Mouse (Mus musculus) heart, adult 11 months (tissue): ENCODE measurements around the gene Hemk1.

Experiments
- DNase-seq: peaks from one replicate; pipeline ENCODE4 v3.0.0; 2022

Hemk1 gene

DNA sequence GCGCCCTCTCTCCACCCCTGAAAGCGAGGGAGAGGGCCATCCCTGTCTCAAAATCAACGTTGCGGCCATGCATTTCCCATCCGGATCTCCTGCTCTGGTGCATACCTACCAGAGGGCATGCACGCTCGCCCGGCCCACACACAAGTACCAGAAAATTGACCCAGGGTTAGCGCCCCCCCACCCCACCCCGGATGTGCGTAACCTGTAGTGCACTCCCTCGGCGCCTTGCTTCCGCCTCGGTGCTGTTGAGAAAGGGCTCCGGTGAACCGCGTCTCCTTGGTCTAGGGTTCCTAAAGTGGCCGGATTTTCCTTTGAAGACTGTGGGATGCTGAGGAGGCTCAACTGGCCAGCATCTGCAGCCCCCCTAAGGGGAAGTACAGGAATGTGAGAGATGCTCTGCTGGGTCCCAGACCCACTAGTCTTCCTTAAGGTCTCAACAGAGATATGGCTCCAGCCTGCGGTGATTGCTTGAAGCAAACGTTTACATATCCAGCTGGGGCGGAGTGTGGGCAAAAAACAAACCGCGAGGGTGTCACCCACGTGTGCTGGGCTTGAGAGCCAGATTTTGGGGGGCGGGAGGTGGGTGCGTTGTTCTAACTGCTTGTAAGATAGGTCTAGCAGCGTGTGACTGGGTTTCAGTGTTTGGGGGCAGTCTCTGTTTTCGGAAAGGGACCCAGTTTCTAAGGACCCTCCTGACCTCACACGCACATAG, at the start of gene Hemk1:
Gene Hemk1, minus strand, starts transcription at position 179 of the 712 bp plus-strand sequence.
- DNase-seq: peak; percentile 97

DNA sequence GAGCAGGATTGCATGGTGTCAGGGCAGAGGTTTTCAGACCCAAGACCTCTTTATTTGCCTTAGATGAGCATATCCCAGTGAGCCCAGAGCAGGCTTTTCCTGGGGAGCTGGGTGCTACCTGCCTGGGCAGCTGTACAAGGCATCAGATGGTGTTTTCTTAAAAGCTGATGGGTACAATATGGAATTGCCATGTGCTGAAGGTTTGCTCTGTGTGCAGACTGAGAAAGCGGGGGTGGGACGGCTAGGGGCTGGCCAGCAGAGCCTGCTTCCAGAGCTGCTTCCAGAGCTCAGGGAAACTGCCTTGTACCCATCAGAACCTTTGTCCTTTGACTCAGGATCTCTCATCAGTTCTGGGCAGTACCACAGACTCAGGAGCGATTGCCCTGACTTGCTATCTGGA, 49.6 kb upstream of the Hemk1 start:
- no peak for DNase-seq

DNA sequence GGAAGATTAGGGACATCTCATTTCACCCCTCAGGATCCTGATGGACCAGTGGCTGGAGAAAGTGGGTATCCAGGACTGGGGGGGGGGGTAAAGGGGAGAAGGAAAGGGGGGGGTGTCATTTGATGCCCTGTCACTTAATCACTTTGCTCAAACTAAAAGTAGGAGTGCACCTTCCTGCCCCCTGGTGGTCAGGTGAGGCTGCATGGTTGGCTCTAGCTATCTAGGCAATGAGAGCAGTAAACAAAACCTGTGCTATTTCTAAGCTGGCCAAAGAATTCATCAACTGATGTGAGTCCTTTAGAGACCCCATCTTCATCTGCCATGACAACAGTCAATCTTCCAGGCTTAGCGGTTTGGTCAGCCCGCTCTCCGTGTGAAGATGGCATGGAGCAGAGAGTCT, 48.6 kb upstream of the Hemk1 start:
- DNase-seq: no peak

DNA sequence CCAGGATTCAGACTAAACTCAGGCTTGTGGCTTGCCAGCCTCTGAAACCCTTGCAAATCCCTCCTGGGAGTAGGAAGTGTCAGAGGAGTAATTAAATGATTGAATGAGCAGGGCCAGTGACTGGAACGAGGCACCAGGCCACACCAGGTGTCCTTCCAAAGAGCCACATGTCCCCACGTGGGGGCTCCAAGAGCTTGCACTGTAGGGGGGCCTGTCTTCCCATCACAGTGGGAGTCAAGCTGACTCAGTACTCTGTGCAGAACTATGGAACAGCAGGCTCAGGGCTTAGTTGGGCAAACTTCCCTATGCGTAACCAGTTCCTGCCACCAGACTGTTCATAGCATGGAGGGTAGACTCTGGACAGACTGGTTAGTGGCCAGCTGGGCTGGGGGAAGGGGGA, 46.2 kb upstream of the Hemk1 start:
- no peak for DNase-seq

DNA sequence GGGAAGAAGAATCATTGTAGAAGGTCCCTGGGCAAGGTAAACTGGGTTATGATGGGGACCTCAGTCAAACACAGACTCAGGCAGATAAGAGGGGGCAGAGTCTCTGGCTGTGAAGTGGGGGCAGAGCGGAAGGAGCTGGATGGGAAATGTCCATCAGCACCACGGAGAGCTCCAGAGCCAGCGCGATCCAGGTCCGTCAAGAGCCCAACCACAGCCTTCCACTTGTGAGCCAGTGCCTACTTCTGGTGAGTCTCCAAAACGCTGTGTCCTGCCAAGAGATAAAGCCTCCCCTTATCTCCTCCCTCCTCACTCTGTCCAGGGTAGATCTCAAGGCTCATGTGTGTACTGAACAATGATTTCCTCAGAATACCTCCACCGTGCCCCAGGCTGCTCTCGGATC, 43.6 kb upstream of the Hemk1 start:
- DNase-seq: peak; percentile 91

DNA sequence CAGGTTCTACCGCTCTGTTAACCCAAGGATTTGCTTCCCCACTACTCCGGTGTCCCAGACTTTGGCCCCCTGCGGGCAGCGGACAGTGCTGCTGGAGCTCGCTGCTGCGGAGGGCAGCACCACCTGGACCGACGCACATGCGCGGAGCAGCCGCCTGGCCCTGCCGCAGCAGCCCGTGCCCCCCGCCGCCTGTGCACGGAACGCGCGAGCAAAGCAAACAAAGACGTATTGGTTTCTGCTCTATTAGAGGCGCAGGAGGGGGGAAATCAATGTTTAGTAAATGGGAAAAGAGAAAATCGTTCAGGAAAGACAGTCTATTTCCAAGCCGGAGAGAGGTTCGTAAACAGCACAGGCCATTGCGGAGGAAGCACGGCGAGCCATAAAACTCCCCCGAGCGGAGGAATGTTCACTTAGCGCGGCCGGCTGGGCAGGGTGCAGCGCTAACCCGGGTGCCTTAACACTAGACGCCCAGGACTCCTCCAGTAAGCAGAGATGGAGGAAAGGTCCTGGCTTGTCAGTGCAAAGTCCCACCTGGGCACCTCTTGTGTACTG, 39.9 kb upstream of the Hemk1 start:
- no peak for DNase-seq

DNA sequence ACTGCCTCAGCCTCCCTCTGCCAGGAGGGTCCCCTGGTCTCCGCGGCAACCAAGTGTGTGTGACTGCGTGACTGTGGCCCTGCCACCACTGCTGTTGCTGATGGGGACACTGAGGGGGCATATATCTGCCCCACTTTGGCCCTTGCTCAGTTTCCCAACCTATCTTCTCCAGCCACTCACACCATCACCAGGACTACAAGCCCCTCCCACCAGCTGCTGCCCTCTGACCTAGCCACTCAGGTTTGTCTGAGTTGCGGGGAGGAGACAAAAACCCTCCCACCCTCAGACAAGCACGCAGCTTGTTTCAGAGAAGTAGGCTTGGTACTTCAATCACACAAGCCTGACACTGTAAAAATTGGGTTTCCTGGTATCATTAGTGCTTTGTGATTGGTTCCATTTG, 37.3 kb upstream of the Hemk1 start:
- DNase-seq: no peak

DNA sequence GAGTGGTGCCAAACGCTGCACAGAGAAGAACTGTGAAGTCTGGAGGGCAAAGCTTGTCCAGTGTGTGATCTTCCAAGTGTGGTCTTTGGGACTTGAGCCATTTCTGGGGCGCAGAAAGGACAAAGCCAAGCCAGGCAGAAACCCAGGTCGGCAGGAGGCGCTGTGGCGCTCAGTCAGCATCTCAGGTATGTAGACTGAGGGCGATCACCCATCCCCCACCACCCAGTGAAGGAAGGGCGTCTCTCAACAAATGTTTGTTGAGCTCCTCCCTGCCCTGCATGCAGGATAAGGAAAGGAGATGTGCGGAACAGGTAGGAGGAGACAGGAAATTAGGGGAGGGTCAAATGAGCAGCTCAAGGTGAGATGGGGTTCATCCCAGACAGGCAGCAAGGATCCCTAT, 36.5 kb upstream of the Hemk1 start:
- DNase-seq: no peak

DNA sequence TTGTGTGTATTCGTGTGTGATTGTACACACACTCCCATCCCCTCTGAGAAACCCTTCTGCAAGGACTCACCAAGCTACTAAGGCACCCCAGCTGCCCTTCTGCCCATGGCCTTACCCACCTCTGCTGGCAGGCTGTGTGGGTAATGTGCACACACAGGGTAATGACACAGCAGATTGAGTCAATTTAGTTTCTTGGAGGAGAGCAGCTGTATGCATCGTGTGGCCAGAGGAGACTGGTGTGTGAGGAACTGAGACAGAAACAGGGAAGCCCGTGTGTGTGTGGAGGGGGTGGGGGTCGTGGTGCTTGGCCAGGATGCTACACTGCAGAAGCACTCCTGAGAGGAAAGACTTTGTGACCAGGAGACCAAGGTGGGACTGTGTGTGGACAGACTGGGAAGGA, 34.3 kb upstream of the Hemk1 start:
- no peak for DNase-seq

DNA sequence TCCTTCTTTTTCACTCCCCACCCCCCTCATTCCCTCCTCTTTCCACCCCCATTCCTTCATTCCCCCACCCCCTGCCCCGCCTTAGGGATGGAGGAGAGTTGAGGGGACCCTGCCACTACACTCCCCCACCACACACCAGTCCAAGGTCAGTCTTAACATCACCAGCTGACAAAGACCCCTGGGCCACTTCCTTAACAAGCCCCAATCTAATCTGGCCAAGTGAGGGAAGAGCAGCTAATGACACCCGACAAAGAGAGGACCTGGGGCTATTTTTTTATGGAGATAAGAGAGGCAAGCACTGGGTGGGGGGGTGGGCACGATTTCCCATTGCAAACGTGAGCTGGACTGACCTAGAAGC, 31.9 kb upstream of the Hemk1 start:
- DNase-seq: no peak

DNA sequence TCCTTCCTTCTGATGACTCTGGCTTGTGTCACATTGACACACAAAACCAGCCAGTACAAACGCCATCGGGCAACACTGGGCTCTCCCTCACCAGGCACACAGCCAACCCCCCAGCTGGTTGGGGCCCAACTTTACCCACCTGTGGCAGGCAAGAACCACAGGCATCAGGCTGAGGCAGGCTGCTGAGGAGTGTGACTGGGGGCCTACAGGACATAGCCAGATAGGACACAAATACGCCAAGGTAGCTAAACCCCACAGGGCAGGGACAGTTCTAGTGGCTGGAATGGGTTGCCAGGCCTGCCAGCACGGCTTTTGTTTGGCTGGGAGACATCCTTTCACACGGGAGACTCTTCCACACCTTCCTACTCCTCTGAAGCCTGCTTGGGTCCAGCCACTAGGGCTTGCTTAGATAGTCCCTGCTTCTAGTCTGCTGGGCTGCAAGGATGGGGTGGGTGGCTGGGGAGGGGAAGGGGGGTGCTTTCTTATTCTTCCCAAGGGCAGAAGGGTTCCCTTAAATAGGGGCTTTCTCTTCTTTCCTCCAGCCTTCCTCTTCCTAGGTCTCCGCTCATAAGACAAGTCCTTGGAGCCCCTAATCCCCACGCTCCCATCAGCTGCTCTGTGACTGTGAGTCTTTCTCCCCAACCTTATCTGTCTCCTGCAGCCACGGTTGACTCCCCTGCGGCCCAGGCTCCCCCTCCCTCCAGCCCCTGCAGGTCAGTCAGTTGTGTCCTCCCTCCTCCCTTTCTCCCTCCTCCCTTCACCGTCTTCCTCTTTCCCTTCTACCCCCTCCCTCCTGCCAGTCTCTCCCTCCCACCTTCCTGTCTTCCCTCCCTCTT, 31.3 kb upstream of the Hemk1 start:
- DNase-seq: no peak

DNA sequence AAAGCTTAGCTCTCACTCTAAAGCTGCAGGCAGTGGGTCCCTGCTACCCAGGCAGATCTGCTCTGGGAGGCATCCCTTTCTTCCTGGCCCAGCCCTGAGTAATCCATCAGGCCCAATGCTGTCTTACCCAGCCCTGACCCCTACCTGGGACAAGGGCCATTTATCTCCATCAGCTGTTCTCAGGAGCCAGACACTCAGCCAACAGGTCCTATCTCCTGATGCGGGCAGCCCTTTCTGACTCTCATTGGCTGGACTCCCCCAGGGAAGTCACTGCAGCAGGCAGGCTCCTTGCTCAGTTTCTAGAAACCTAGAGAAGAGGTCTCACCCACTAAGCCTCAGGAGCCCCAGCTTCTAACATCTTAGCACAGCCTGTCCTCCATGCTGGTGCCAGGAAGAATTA, 30.2 kb upstream of the Hemk1 start:
- no peak for DNase-seq

DNA sequence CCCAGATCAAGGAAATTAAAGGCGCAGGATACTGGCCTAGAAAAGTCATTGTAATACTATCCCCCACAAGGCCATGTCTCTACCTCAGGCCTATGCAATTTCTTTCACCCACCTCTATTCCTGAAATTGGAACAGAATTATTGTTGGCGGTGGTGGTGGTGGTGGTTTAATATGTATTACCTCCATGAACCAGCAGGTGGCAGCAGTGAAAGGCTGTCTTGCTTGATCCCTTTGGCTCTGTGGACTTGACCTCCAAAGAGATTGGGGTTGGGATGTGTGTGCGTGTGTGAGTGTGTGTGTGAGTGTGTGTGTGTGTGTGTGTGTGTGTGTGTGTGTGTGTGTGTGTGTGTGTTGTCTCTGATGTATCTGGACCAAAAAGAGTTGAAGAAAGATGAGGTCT, 28.5 kb upstream of the Hemk1 start:
- DNase-seq: no peak

DNA sequence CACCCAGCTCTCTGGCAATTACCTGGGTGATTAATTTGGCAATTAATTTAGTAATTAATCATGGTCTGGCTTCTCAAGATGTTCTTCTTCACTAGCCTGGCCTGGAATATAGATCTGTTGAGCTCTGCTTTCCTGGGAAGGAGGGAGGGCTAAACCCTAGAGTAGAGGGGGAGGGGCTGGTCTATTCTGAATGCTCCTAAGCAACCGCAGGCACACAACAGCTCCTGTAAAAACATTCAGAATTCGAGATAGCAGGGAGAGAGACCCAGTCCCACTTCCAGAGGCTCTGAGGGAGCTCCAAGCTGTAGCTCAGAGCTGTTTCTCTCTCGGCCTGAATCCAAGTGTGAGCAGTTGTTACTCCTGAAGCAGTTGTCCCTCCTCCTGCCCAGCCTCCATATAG, 22.8 kb upstream of the Hemk1 start:
- DNase-seq: no peak

DNA sequence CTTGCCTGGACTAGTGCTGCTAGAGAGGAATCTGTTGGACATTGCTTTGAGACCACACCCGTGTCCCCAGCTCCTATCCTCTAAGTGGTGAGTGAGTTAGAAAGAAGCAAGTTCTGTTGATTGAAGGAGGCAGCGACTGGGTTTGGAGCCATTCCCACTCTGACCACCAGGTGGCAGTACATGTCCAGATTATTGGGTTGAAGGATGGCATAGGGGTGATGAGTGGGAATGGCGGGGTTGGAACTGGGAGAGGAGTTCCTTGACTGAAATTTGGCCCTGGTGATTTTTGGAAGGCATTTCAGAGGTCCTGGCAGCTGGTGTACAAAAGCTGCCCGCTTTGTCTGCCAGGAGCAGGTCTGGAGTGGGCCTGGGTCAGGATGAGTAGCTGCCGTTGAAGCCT, 19.5 kb upstream of the Hemk1 start:
- no peak for DNase-seq

DNA sequence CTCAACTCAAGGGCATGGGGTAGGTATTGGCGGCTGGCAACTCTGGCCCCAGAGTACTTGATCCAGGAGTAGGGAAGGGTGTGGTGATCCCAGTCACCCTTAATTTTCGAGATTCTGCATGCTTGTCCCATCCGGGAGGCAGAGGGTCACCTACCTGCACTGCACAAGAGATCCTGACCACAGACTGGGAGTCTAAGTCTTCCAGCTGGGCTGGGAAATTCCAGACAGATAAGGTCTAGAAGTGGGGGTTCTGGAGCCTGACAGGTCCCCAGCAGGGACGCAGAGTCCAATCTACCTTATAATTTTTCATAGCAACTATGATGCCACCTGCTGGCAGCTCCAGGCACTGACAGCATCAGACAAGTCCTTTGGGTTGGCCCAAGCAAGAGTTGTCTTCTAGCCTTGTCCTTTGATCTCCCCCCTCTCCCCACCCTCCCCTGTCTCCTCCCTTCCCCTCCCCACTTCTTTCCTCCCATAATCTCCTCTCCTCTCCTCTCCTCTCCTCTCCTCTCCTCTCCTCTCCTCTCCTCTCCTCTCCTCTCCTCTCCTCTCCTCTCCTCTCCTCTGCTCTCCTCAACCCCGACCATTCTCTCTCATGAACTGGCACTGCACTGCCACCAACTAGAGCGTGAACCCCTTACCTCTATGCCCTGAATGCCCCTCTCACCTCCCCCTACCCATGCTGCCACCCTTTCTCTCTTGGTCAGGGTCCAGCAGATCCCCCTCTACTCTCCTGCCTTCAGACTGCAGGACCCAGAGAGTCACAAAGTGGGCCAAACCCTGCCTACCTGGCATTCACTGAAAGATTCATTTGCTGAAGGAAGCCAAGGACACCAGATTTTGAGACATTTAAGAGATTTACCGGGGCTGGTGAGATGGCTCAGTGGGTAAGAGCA, 18.0 kb upstream of the Hemk1 start:
- DNase-seq: no peak

DNA sequence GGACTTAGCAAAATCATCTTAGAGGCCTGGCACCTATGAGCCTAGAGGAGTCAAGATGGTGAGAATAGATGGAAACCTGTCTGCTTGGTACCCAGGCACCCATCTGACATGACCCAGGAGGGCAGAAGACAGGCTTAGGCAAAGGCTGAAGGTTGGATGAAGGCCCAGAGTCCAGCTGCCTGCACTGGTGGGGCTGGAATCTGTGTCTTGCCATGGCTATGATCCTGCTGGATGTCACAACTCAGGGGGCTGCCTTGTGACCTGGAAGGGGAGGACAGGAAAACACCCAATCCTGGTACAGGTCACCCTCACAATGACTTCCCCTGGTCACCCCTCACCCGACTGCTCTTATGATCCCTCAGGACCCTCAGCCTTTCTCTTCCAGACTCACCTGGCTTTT, 16.7 kb upstream of the Hemk1 start:
- no peak for DNase-seq

DNA sequence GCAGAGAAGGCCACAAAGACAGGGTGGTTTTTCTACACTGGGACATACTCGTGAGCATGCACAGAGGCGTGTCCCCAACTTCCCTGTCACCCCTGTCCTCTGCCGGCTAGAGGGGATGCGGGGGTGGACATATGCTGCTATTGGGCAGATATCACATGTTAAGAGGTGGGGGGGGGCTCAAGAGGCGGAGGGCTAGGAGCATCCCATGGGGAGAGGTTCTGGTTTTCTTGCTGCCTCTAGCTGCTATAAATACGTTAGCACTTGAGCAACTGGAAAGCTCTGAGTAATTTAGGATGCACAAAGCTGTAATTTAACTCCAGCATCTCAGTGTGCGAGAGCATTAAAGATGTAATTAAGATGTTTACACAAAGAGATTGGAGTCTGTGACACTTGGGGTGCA, 11.2 kb upstream of the Hemk1 start:
- DNase-seq: no peak

DNA sequence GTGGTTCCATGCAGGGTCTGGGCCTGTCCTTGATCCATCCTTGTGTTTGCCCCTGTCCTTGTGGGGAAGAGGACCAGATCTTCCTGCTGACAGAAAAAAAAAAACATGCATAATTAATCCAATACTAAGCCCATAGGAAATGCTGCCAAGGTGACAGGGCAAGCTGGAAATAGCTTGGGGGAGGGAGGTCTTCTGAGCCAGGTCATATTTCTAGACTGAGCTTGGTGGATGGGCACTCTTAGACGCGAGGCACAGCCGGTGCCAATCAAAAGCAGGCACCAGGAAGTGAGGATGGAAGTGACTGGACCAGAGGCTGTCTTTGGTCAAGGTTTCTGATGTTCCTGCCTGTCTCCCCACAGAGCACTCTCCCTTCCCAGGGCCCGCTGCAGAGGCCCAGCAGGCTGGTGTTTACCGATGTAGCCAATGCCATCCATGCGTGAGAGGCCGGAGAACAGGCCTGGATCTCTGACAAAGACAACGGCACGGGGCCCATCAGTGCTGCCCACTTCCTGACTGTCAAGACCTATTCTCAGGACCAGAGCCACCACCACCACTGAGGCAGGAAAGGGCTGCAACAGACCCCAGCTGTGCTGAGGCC, 9.5 kb upstream of the Hemk1 start:
- DNase-seq: no peak

DNA sequence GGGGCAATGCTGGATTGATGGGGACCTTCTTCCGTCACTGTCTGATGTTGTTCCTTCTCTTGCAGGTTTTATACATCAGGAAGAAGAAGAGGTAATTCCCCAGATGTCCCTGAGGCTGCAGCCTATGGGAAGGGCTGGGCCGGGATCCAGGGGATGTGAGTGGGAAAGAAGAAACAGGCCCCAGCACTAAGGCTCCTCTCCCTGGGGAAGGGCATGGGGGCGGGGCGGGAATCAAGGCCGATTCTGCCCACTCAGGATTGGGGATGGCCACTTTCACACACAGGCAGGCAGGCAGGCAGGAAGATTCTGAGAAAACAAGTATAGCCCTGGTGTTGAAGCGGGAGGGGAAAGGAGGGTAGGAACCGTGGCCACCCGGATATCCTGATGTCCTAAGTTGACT, 7.9 kb upstream of the Hemk1 start:
- no peak for DNase-seq

DNA sequence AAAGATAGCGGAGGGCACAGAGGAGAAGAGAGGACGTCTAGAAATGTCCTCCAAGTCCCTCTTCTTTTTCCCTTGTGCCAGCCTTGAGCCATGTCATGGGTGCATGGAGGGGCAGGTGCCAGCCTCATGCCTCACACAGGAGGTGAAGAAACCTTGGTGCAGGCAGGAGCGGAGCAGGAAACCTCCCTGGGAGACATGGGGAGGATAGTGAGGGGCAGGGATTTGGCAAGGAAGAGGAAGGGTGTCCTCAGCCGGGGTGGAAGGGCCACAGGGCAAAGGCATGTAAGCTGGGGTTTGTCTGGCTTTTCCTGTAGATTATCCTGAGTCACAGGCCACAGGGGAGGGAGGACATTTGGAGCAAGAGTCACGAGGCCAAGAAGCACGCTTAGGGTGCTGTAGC, 5.9 kb upstream of the Hemk1 start:
- DNase-seq: no peak

DNA sequence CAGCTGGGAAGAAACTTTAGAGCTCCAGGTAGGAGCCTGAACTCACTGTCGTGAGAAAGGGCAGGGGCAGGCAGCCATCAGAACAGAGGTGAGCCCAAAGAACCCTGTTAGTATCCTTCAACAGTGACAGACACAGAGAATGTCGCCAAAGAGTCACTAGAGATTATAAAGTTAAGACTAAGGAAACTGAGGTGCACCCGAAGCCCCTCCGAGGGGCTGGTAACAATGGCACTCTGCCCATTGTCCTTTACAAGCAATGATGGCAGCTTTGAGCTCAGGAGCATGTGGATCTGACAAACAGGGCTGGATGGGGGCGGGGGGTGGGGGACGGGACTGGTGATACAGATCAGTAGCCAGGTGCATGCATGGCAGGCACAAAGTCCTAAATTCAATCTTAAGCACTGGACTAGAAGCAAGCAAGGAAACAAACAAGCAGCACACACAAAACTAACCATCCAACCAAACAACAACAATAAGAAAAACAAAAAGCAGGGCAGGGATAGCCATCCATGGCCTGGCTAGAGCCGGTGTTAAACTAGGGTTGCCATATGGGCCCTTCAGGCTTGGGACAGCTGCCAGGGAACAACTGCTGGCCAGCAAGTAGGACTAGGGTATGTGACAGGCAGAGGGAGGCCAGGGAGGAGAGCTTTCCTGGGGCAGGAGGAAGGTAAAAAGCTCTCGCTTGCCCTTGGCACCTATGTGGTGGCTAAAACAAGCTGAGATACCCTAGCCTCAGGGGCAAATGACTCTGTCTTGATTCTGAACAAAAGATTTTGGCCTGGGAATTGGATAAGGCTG, 5.2 kb upstream of the Hemk1 start:
- DNase-seq: peak; percentile 95
